Mouse (Mus musculus) lung, postnatal 0 days (tissue): ENCODE results near the gene Lyplal1. TPM values are rescaled to one million over a fixed set of nuclear protein-coding genes. Genes with fewer than 3 reads are reported as not detected.

Source experiments
- ATAC-seq: fragments of 200-750 bp; cut with Nextera tagmentation; 2 replicates; pipeline ENCODE4 v1.8.0; 2017; ENCODE audit warnings: moderate library complexity
- DNase-seq: peaks from one replicate; pipeline ENCODE4 v3.0.0-alpha.2; 2016; ENCODE audit warnings: low spot score
- H3K27ac ChIP-seq: fragments of 300-500 bp; sonication (generic); 2 replicates; pipeline ENCODE4 v1.5.1; 2014; ENCODE audit warnings: antibody characterized with exemption, mild to moderate bottlenecking, low read length, mixed read lengths
- H3K27me3 ChIP-seq: fragments of 300-500 bp; sonication (generic); replicated peaks from 2 replicates; pipeline ENCODE4 v1.6.1; 2014; ENCODE audit warnings: low read length, mixed read lengths; ENCODE audit not compliant: insufficient read depth
- H3K36me3 ChIP-seq: fragments of 300-500 bp; sonication (generic); 2 replicates; pipeline ENCODE4 v1.6.1; 2014; ENCODE audit warnings: low read length, mixed read lengths; ENCODE audit not compliant: insufficient read depth
- H3K4me1 ChIP-seq: fragments of 300-500 bp; sonication (generic); 2 replicates; pipeline ENCODE4 v1.6.1; 2014; ENCODE audit warnings: antibody characterized with exemption, low read depth, low read length, mixed read lengths; ENCODE audit not compliant: insufficient read depth
- H3K4me2 ChIP-seq: fragments of 300-500 bp; sonication (generic); replicated peaks from 2 replicates; pipeline ENCODE4 v1.6.1; 2014; ENCODE audit warnings: low read depth, mild to moderate bottlenecking, low read length, moderate library complexity, mixed read lengths
- H3K4me3 ChIP-seq: fragments of 300-500 bp; sonication (generic); 2 replicates; pipeline ENCODE4 v1.5.1; 2014; ENCODE audit warnings: low read depth, low read length
- H3K9ac ChIP-seq: fragments of 300-500 bp; sonication (generic); replicated peaks from 2 replicates; pipeline ENCODE4 v1.6.1; 2014; ENCODE audit warnings: low read depth, mild to moderate bottlenecking
- H3K9me3 ChIP-seq: fragments of 300-500 bp; sonication (generic); 2 replicates; pipeline ENCODE4 v1.6.1; 2016; ENCODE audit warnings: low read length, mixed read lengths
- CTCF ChIP-seq: IDR thresholded peaks from 2 replicates; pipeline ENCODE4 v1.5.1; 2016; ENCODE audit warnings: antibody characterized with exemption, mild to moderate bottlenecking
- EP300 ChIP-seq: IDR thresholded peaks from 2 replicates; pipeline ENCODE4 v1.6.1; 2016; ENCODE audit warnings: antibody characterized with exemption, mild to moderate bottlenecking, control low read depth
- WGBS: fragments of 180-500 bp; shearing (Covaris S2); extraction: QIAGEN DNeasy Blood & Tissue Kit; methylation state at CpG from one replicate; pipeline ENCODE4 v1.1.7; 2014; 5-methylcytosine and 5-hydroxymethylcytosine counted together
- polyA plus RNA-seq: library from polyadenylated mRNA; unstranded; fragments of >200 nt; fragmentation: Nextera tagmentation; extraction: Ambion mirVana; gene quantifications from 2 replicates; pipeline ENCODE4 v1.2.1, GENCODE M21; 2015

The Lyplal1 gene
- polyA plus RNA-seq, 1 experiment from 2014 or later = 14.7 TPM

DNA sequence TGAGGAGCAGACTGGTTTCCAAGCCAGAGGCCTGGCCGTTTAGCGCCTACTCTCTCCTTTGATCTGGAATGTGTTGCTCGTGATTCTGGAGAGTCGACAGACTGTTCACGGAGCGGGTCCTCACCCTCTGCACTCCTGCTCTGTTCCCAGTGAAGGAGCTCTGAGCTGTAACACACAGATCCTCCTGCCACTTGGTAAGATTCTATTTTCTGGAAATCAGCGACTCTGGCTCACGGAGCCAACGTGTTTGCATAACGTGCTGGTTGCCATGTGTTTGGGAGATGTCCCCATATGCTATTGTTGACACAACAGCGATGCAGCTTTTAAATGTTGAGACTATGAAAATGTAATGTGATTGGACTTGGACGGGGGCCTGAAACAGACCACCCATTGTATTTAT is 20.8 kb upstream of the Lyplal1 start:
- WGBS = 27% methylated on average over 12 of the region's 12 CpGs
- DNase-seq = peak; percentile 69
- H3K4me3 ChIP-seq = no peak overlapping the region
- 0 out of 2 replicates have a peak overlapping the region, but pooled peaks have one; percentile 4 for H3K4me2 ChIP-seq
- H3K9me3 ChIP-seq = no peaks in the 10 kb centered on the region
- no peaks in the 10 kb centered on the region for H3K27me3 ChIP-seq
- H3K36me3 ChIP-seq = no peaks in the 10 kb centered on the region
- peak; percentile 67 for ATAC-seq
- TF ChIP-seq EP300 (no peak), CTCF (no peak)
- peaks cover 4% of the 10 kb centered on the region; the same call in 1 of the 2 replicates for H3K4me1 ChIP-seq
- H3K9ac ChIP-seq = no peak overlapping the region
- H3K27ac ChIP-seq = 0 out of 2 replicates have a peak overlapping the region, but pooled peaks have one; percentile 32

DNA sequence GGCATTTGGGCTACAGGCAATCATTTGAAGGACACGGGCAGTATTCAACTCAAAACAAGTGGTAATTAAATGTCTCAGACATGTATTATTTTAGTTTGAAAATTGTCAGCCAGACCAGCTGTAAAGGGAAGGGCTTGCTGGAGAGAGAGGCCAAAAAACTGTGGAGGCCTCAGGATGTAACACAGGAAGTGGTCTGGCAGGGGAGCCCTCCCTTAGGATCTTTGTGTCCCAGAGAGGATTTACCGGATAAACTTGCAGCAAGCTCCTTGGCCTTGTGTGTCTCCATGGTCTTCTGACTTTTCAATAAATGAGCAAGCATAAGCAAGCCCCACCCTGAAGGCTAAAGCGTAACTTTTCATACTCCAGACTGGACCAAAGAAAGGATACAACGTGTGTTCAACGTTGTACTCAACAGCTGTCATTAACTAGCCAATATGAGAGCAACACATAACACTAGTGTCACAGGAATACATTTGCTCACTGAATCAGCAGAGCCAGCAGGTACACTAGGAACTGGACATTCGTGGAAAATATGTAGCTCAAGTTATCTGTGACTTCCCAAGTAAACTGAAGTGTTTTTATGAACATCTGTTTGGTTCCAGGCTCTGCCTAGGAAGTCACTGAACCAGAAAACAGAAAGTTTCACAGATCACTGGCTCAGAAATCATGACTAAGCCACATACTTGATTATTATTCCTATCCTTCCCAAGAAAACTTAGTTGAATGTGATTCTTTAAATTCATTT is 19.7 kb upstream of the Lyplal1 start:
- ATAC-seq (peak; percentile 52), DNase-seq (peak; percentile 37)
- Histone ChIP-seq H3K4me2 (no peak overlapping the region), H3K9ac (no peak overlapping the region), H3K36me3 (no peaks in the 10 kb centered on the region), H3K27ac (no peak overlapping the region), H3K4me1 (peaks cover 4% of the 10 kb centered on the region; the same call in 1 of the 2 replicates), H3K9me3 (no peaks in the 10 kb centered on the region), H3K27me3 (no peaks in the 10 kb centered on the region), H3K4me3 (no peak overlapping the region)
- WGBS = 50% methylated on average over 6 of the region's 6 CpGs
- peak; percentile 52 for TF ChIP-seq EP300
- no peak for TF ChIP-seq CTCF

DNA sequence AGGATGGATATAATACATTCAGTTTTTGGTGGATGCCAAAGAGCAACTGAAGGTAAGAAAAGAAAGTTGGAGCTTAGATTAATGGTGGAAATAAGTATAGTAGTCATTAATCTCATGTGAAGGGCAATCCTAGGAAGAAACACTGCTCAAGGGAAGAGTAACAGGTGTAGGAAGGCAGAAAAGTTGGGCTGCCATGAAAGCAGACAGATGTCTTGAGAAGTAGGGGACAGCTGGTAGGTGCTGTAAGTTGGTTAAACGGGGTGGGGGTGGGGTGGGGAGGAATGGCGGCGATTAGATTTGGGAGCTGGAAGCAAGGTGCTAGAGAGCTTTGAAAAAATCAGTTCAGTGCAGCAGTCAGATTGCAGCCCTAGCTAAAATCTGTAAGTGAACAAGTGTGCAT is 14.4 kb upstream of the Lyplal1 start:
- Histone ChIP-seq H3K4me2 (no peak overlapping the region), H3K9ac (no peak overlapping the region), H3K4me3 (no peak overlapping the region), H3K9me3 (no peaks in the 10 kb centered on the region), H3K36me3 (no peaks in the 10 kb centered on the region), H3K27me3 (no peaks in the 10 kb centered on the region), H3K4me1 (no peaks in the 10 kb centered on the region), H3K27ac (no peak overlapping the region)
- no peak for DNase-seq
- ATAC-seq = no peak
- WGBS = 72% methylated on average over 3 of the region's 3 CpGs
- TF ChIP-seq EP300 (no peak), CTCF (no peak)

DNA sequence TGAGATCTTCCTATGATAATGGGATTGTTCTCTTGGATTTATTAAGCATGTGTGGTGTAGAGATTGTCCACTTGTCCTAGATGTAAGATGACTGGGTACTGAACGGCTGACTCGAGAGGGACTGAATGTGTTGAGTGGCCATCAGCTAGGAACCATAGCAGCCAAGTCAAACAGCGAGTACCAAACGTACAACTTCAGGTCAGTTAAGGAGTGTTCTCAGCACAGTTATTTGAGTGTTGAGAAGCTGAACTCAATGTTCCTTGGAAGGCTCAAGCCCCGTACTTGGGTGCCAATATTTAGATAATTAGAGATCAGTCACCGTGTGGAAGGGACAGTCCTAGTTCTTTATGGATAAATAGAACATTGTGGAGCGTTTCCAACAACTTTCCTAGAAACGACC is 11.8 kb upstream of the Lyplal1 start:
- H3K9ac ChIP-seq = no peak overlapping the region
- H3K9me3 ChIP-seq = no peaks in the 10 kb centered on the region
- H3K27me3 ChIP-seq = no peaks in the 10 kb centered on the region
- TF ChIP-seq EP300 = peak; percentile 81
- TF ChIP-seq CTCF = no peak
- no peaks in the 10 kb centered on the region for H3K4me1 ChIP-seq
- H3K4me3 ChIP-seq = no peak overlapping the region
- no peak overlapping the region for H3K4me2 ChIP-seq
- 60% methylated on average over 8 of the region's 8 CpGs for WGBS
- H3K36me3 ChIP-seq = no peaks in the 10 kb centered on the region
- DNase-seq (peak; percentile 69), ATAC-seq (peak; percentile 84)
- no peak overlapping the region for H3K27ac ChIP-seq

DNA sequence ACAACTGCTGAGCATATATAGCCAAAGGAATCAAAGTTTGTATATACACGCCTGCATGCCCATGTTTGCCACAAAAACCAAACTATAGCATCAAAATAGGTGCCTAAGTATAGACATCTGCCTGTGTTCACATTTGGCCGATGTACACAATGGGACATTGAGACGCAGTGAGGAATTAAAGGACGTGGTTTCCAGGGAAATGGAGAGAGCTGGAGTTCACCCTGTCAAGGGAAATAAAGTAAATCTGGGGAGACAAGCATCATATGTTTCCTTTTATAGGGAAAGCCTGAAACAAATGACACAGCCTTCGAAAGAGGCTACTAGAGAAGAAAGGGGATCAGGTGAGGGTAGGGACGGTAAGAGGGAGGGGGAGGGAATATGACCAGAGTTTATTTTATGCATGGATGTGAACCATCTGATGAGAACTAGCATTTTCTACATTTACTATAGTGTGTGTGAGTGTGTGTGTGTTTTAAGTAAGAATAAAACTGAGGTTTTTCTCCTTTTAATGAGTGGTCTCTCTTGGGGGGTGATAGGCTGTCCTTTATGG is 9.3 kb upstream of the Lyplal1 start:
- H3K4me3 ChIP-seq = no peak overlapping the region
- 84% methylated on average over 6 of the region's 6 CpGs for WGBS
- H3K9ac ChIP-seq = no peak overlapping the region

DNA sequence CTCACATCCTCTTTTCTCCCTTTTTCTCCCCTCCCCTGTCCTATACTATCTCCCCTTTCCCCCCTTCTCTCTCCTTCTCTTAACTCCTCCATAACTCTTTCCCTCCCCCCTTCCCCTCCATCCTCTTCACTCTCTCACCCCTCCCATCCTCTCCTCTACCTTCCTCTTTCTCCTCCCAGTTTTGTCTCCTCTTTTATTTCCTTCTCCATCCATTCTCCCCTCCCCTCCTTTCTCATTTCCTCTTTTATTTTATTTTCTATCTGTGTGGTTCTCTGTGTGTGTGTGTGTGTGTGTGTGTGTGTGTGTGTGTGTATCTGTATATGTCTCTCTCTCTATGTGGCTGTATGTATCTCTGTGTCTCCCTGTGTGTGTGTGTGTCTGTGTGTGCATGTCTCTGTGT is 6.6 kb upstream of the Lyplal1 start:
- ATAC-seq = no peak
- DNase-seq = no peak
- Histone ChIP-seq H3K4me2 (no peak overlapping the region), H3K27me3 (no peaks in the 10 kb centered on the region), H3K9ac (no peak overlapping the region), H3K4me3 (no peak overlapping the region), H3K27ac (no peak overlapping the region), H3K4me1 (no peaks in the 10 kb centered on the region), H3K9me3 (no peaks in the 10 kb centered on the region), H3K36me3 (no peaks in the 10 kb centered on the region)
- TF ChIP-seq EP300 = no peak
- TF ChIP-seq CTCF = no peak

More for the DNA sequence above, 9.3 kb upstream of the Lyplal1 start:
- Histone ChIP-seq H3K4me1 (no peaks in the 10 kb centered on the region), H3K9me3 (no peaks in the 10 kb centered on the region), H3K27ac (no peak overlapping the region), H3K4me2 (no peak overlapping the region), H3K36me3 (no peaks in the 10 kb centered on the region), H3K27me3 (no peaks in the 10 kb centered on the region)
- TF ChIP-seq CTCF = no peak
- no peak for TF ChIP-seq EP300
- DNase-seq (no peak), ATAC-seq (no peak)
